Mouse (Mus musculus) liver, adult (tissue): ENCODE measurements at regions not wholly inside any gene's neighbourhood (a gene's known extent, or its start where the extent isn't known, plus 50 kb on each side); places are given as distances from the start of the nearest gene placed in this dataset.
A peak's percentile ranks its signal among the peaks of the same experiment; 100 is the strongest.

Experiments used
- GATA4 ChIP-seq: IDR thresholded peaks from 2 replicates; pipeline ENCODE4 v1.6.1; 2014; ENCODE audit warnings: mild to moderate bottlenecking, low read length; ENCODE audit not compliant: insufficient replicate concordance

DNA sequence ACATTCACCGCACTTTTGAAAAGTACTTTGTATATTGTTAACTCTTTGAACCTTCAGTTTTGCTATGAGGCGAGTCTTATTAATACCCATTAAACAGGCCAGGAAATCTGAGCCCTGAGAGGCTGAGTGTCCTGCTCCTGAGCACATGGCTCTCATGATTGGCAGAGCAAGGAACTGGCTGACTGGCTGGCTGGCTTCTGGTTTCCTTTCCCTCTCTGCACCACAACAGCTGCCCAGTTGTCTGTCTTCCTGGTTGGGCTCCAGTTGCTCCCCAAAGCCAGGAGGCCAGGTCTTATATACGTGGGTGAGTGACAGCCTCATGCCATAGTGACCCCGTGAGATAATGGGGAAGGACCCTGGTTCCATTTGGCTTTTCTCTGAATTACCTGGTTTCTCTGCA is 85.5 kb upstream of the Zfp217 start:
- TF ChIP-seq GATA4: no peak

DNA sequence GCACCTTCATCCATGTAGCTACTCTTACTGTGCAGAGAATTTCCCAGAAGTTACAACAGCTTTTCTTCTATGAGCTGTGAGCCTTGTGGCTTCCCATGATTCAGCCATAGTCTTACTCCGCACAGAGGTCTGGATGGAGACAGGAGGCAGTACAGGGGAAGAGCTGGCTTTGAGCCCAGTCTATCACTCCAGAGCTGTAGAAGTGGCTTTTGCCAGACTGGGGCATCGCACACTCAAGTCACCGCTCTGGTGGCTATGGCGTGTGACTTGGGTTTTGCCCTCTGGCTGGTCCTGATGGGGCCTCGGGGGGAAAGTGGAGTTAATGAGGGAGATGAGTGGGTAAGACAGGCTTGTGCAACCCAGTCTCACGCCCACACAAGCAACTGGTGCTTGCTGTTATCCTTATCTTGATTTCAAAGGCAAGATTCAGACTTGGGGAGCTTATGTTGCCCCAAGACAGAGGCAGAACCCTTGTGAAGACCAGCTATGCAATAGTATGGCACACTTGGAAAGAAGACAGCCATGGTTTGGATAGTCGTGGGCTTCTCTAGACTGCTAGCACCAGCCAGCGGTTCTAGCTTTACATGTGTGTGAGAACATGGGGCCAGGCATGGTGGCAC is 81.7 kb upstream of the Zfp217 start:
- TF ChIP-seq GATA4: no peak

DNA sequence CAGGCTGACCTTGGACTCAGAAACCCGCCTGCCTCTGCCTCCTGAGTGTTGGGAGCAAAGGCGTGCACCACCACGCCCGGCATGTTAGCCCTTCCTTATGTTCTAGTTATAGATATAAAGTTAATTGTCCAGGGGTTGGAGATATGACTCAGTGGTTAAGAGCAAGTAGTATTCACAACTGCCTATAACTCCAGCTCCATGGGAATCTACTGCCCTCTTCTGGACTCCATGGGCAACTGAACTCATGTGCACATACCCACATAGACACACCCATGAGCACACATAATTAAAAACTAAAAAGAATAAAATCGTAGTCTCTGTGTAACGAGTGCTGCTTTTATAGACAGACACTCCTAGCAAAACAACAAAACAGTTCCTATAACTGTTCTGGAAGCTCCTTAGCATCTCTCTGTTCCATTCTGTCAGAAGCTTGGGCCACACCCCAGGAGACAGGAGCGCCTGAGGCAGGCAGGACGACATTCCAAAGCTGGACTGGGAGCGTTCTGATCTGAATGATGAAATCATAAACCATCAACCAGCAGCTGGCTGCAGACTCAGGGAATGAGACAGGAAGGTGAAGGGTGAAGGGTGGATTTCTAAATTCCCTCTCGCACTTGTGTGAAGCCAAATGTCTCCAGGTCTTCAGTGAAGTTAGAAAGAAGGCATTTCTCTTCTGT is 80.6 kb upstream of the Zfp217 start:
- no peak for TF ChIP-seq GATA4

DNA sequence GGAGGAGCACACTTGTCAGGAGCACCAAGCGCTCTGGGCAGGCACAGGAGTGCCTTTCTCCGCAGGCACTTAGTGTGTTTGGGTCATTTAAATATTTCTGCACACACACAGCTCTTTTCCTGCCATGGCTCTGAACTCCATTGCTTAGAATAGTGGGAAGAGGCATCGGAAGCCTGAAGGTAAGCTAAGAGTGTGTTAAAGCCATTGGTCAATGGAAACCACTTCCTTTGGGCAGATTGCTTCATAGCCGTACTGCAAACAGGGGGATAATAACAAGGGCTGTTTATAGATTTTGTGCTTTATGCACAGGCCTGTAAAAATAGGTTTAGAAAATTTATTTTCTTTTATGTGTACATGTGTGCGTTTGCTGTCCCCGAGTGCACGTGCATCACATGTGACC is 76.0 kb upstream of the Zfp217 start:
- no peak for TF ChIP-seq GATA4

DNA sequence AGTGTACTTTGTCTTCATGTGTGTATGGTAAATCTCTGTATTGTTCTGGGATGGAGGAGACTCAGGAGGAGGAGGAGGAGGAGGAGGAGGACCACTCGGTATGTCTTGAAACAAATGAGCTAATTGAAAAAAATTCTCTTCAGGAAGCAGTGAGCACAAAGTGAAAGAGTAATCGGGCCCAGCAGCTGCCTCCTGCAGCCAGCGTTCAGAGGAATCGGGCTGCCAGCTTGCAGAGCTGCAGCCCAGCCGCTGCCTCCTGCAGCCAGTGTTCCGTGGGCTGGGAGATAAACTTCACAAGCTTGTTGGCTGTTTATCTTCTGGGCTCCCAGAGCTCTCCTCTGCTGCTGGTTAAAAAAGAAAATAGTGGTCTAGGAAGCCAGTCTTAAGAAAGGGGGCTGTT is 74.9 kb upstream of the Zfp217 start:
- TF ChIP-seq GATA4: no peak

DNA sequence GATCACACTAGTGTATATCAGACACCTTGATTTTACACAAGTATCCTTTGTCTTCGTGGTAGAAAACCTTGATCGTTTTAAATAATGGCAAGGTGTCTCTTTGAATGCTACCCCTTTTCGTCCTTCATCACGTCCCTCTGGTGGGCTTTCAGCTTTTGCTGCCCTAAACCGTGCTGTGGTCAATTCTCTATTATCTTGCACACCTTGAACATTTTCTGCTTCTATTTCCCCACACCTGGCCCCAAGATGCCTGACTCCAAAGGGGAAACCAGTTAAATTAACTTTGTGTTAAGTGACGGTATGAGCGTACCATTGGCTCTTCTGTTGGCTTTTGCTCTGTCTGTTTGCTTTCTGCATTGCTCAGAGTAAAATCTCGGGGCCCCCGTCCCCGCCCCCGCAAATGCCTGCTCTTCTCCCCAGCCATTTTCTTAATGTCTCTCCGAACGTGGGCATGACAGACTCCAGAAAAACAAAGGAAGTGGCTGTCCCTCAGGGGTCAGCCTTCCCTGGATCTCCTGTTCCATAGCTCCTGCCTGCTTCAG is 74.2 kb upstream of the Zfp217 start:
- TF ChIP-seq GATA4: no peak

DNA sequence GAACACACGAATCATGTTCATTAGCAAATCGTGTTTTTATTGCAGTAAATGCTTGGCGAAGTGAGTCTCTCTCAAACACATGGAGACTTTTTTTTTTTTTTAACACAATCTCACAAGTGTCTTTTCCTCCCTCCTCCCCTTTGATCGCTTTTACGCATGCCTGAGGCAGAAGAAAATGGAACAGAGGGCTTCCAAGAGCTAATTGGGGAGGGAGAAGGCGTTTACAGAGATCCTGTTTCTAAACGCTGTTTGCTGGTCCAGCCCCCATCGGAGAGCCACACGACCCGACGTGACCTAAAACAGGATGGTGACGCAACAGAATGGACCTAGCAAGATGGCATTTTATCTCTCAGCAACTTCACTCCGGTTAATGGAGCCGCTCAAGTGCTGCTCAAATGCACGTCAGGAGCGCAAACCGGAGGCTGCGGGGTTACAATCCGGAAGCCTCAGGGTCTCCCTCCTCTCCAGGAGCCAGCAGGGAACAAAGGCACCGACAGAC is 73.0 kb upstream of the Zfp217 start:
- TF ChIP-seq GATA4: peak; percentile 46; the same call in 1 of the 2 replicates

DNA sequence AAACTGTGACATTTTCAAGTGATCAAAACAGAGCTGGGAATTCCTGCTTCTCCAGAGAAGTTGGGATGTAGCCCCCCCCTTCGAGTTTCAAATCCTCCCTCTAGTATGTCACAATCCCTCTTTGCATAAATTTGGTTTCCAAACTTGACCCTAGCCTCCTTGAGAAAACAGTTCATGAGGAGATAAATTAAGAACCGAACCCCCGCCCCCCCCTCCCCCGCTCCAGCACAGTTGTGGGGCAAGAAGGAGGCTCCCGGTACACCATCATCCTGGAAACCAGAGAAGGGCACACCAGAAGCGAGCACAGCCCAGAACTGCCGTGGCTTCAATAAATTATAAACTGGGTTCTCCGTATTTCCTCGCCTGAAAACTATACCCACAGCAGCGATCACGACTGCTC is 72.5 kb upstream of the Zfp217 start:
- no peak for TF ChIP-seq GATA4

DNA sequence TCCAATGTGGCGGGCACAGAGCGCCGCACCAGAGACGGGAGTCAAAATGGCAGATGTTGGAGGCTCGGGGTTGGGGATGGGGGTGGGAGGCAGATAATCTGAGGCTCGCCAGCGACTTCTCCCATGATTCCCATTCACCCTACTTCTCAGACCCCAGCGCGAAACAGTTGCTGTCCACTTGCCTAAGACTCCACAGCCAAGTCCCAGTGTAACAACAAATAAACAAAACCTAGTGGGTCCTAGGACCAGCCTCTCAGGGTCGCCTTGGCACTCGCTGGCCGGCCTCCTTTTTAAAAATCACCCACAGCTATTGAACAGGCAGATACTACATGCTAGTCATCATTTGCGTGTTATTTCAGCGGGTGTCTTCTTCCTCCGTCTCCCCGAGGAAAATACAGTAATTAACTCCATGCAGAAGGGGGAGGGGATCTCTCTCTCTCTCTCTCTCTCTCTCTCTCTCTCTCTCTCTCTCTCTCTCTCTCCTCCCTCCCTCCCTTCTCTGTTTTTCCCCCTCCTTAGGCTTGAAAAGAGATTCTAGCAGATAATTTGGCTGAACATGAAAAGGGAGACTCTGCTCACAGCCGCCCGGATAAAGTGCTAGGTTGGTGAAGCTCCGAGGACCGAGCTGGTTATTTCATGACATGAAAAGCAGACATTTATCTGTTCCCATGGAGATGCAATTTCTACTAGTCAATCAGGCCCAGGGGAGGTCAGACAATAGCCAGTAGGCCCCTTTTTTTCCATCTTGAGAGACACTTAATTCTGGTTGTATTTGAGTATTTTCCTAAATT is 71.9 kb upstream of the Zfp217 start:
- TF ChIP-seq GATA4: no peak

DNA sequence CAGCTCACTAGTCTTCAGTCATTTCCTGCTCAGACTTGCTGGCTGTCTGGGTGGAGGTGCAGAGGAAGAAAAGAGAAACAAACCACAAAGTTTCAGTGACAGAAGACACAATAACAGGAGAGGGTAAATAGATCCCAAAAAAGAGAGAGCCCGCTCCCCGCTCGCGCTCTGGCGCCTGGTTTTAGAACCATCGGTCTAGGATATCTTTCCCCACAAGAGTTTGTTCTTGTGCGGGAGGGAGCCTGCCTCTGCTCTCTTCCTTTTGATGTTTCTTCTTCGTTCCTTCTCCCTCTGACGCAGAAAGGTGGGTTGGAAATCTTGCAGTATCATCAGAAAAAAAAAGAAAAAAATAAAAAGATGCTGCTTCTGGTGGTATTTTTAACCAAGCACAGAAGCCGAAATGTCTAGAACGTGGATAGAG is 71.3 kb upstream of the Zfp217 start:
- no peak for TF ChIP-seq GATA4

DNA sequence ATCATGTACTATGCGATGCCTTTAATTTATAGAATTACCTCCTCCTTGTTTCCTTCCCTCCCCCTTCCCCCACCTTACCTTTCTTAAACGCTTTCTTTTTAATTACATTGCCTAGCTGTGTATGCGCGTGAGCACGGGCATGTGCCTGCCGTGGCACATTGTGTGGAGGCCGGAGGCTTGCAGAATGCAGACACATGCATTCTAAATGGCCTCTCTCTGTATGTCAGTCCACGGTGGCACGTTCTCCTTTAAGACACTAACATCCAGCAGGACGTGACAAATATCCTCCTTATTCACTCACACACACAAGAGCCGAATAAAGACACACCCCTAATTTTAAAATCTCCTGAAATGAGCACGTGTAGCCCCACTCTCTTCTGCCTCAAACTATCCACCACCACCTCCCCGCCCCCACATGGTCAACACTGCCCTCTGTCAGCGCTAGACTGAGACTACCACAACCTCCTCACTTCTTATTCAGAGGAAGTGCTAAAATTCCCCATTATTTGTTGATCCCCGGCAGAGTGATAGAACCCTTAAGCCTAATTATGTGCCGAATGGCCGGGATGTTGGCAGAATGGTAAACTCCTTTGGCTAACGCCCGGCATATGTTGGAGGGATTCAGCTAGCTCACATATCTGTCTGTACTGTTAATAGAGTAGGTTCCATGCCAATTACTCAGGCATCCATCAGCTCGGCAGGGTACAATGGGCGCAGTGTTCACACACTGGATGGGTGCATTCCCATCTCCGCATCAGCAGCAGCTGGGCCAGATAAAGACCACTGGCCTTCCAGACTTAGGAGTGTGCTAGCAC is 70.5 kb upstream of the Zfp217 start:
- TF ChIP-seq GATA4: no peak

DNA sequence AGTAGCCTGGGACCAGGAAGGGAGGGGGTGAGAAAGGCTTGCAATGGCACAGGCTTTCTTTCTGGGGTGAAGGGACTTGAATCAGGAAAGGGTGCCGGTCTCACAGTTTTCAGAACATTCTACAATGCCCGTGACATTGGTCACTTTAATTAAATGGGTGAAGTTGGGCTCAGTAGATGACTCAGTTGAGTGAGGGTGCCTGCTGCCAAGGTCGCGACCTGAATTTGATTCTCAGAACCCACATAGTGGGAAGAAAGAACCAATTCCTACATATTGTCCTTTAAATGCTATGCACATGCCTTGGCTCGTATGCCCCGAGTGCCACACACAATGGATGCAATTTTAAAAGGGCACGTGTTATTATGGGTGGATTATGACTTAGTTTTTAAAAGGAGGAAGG is 68.4 kb upstream of the Zfp217 start:
- TF ChIP-seq GATA4: no peak

DNA sequence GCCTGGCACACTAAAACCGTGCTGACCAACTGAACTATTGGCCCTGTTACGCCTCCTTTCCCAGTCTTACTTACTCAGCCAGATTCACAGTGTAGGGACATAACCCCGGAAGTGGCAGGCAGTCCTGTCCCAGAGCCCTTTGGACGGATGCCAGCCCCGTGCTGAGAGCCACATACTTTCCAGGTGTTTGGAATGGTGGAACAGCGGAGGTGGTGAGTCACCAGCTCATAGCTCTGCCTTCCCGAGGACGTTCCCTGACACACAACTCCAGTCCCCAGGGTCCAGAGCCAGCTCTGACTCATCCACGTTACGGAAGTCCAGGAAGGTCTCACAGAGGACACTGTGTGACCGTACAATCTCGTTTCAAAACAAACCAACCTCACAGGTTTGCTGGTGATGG is 61.2 kb upstream of the Zfp217 start:
- TF ChIP-seq GATA4: no peak

DNA sequence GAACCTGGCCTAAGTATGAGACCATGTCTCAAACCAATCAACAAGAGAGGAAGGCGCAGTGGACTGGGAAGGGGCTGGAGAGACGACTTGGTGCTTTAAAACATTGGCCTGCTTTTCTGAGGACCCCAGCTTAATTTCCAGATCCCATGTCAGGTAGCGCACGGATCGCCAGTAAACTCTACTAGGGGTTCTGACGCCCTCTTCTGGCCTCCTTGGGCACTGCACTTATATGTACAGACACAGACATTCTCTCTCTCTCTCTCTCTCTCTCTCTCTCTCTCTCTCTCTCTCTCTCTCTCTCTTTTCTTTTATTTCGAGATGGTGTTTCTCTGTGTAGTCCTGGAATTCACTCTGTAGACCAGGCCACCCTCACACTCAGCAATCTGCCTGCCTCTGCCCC is 60.0 kb upstream of the Zfp217 start:
- TF ChIP-seq GATA4: no peak

DNA sequence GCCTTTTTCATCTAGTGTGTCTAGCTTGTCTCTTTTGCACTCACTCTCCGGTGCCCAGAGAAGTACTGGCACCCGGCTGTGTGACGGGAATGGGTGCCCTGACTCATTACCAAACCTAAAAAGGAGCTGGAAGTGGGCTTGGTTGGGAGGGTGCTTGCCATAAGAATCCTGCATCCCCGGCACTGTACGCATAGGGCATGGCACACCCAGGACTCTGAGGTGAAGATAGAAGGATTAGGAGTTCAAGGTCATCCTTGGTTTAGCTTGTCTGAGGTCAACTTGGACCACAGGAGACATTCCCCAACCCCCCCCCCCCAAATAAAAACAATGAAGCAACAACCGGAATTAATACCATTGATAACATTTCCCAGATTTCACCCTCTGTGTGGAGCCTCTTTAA is 59.5 kb upstream of the Zfp217 start:
- TF ChIP-seq GATA4: no peak
